Mouse (Mus musculus): ENCODE measurements around the gene Il20ra. TPM values are rescaled to one million over a fixed set of nuclear protein-coding genes. Genes with fewer than 3 reads are reported as not detected.

The Il20ra gene
- polyA plus RNA-seq (2017; shearing (Covaris generic)): not detected

GRCm38 (mm10) chr10:19712421-19712836 lies at the start of gene Il20ra:
Gene Il20ra, plus strand, starts transcription at chr10:19712570.

Other genes starting within 250 kb of the Il20ra start
- gene Ifngr1, start 120.6 kb upstream of the Il20ra start, polyA plus RNA-seq (2017; shearing (Covaris generic)): 1,605 TPM
- gene Il22ra2, start 90.6 kb upstream of the Il20ra start, polyA plus RNA-seq (2017; shearing (Covaris generic)): not detected
- gene Slc35d3, start 138.9 kb downstream of the Il20ra start, polyA plus RNA-seq (2017; shearing (Covaris generic)): not detected
- gene Pex7, start 195.1 kb downstream of the Il20ra start, polyA plus RNA-seq (2017; shearing (Covaris generic)): 18.0 TPM
- gene Map3k5, start 221.9 kb downstream of the Il20ra start, polyA plus RNA-seq (2017; shearing (Covaris generic)): 40.3 TPM

Measured in effector memory CD4-positive, alpha-beta T cell, adult 5 months (primary cell).